Mouse (Mus musculus) midbrain, embryonic 16.5 days (tissue): ENCODE results near the gene Wdr20. TPM values are rescaled to one million over a fixed set of nuclear protein-coding genes. Genes with fewer than 3 reads are reported as not detected.

Experiments used
- ATAC-seq: fragments of 200-750 bp; cut with Nextera tagmentation; 2 replicates; pipeline ENCODE4 v1.8.0; 2017; ENCODE audit warnings: moderate TSS enrichment
- H3K27ac ChIP-seq: fragments of 300-500 bp; sonication (generic); 2 replicates; pipeline ENCODE4 v1.5.1; 2014; ENCODE audit warnings: mild to moderate bottlenecking, low read length, mixed read lengths
- H3K27me3 ChIP-seq: fragments of 300-500 bp; sonication (generic); 2 replicates; pipeline ENCODE4 v1.6.1; 2014; ENCODE audit warnings: low read depth, low read length, mixed read lengths; ENCODE audit not compliant: control insufficient read depth, insufficient read depth
- H3K36me3 ChIP-seq: fragments of 300-500 bp; sonication (generic); 2 replicates; pipeline ENCODE4 v1.6.1; 2014; ENCODE audit warnings: mild to moderate bottlenecking, low read length, moderate library complexity, mixed read lengths; ENCODE audit not compliant: control insufficient read depth, insufficient read depth
- H3K4me1 ChIP-seq: fragments of 300-500 bp; sonication (generic); 2 replicates; pipeline ENCODE4 v1.6.1; 2014; ENCODE audit warnings: mild to moderate bottlenecking, low read length, mixed read lengths; ENCODE audit not compliant: control insufficient read depth, insufficient read depth
- H3K4me2 ChIP-seq: fragments of 300-500 bp; sonication (generic); 2 replicates; pipeline ENCODE4 v1.6.1; 2014; ENCODE audit warnings: mild to moderate bottlenecking, low read length, mixed read lengths
- H3K4me3 ChIP-seq: fragments of 300-500 bp; sonication (generic); 2 replicates; pipeline ENCODE4 v1.5.1; 2014; ENCODE audit warnings: low read depth, mild to moderate bottlenecking, low read length, moderate library complexity, mixed read lengths
- H3K9ac ChIP-seq: fragments of 300-500 bp; sonication (generic); 2 replicates; pipeline ENCODE4 v1.6.1; 2014; ENCODE audit warnings: low read depth, low read length, mixed read lengths
- H3K9me3 ChIP-seq: fragments of 300-500 bp; sonication (generic); replicated peaks from 2 replicates; pipeline ENCODE4 v1.6.1; 2014; ENCODE audit warnings: mild to moderate bottlenecking, low read length, mixed read lengths; ENCODE audit not compliant: control insufficient read depth, poor library complexity, severe bottlenecking
- WGBS: fragments of 180-500 bp; shearing (Covaris S2); extraction: QIAGEN DNeasy Blood & Tissue Kit; methylation state at CpG from one replicate; pipeline ENCODE4 v1.1.7; 2014; 5-methylcytosine and 5-hydroxymethylcytosine counted together
- polyA plus RNA-seq: library from polyadenylated mRNA; unstranded; fragments of >200 nt; fragmentation: Nextera tagmentation; extraction: Ambion mirVana; gene quantifications from 2 replicates; pipeline ENCODE4 v1.2.1, GENCODE M21; 2015

Gene Wdr20
- polyA plus RNA-seq, 1 experiment from 2014 or later: 23.4 TPM

GRCm38 (mm10) chr12:110706337-110707231 is 31.2 kb upstream of the Wdr20 start:
- Histone ChIP-seq H3K27ac (peak overlapping the region; percentile 35; the same call in 1 of the 2 replicates), H3K9me3 (no peaks in the 10 kb centered on the region), H3K36me3 (no peaks in the 10 kb centered on the region), H3K27me3 (no peaks in the 10 kb centered on the region), H3K9ac (peak overlapping the region; percentile 36; the same call in 1 of the 2 replicates), H3K4me3 (peak overlapping the region; percentile 34), H3K4me1 (peaks cover 8% of the 10 kb centered on the region; the same call in 1 of the 2 replicates), H3K4me2 (peak overlapping the region; percentile 65)
- ATAC-seq: peak; percentile 70
- 1% methylated on average over 27 of the region's 27 CpGs for WGBS

- Histone ChIP-seq H3K9me3 (no peaks in the 10 kb centered on the region), H3K4me1 (peaks cover 8% of the 10 kb centered on the region; the same call in 1 of the 2 replicates), H3K9ac (no peak overlapping the region), H3K36me3 (no peaks in the 10 kb centered on the region), H3K27ac (no peak overlapping the region), H3K4me3 (no peak overlapping the region), H3K4me2 (no peak overlapping the region), H3K27me3 (no peaks in the 10 kb centered on the region)
- no peak for ATAC-seq
- WGBS: 90% methylated on average over 7 of the region's 7 CpGs
Measured at GRCm38 (mm10) chr12:110707451-110707850, 30.3 kb upstream of the Wdr20 start.

- 75% methylated on average over 5 of the region's 5 CpGs for WGBS
- no peak for ATAC-seq
- Histone ChIP-seq H3K4me3 (no peak overlapping the region), H3K27ac (no peak overlapping the region), H3K36me3 (no peaks in the 10 kb centered on the region), H3K27me3 (no peaks in the 10 kb centered on the region), H3K4me2 (no peak overlapping the region), H3K9me3 (no peaks in the 10 kb centered on the region), H3K4me1 (peaks cover 8% of the 10 kb centered on the region; the same call in 1 of the 2 replicates), H3K9ac (no peak overlapping the region)
Measured at GRCm38 (mm10) chr12:110711270-110711669, 26.5 kb upstream of the Wdr20 start.

- no peak for ATAC-seq
- 96% methylated on average over 6 of the region's 6 CpGs for WGBS
- Histone ChIP-seq H3K36me3 (no peaks in the 10 kb centered on the region), H3K4me3 (no peak overlapping the region), H3K27me3 (no peaks in the 10 kb centered on the region), H3K27ac (no peak overlapping the region), H3K4me2 (no peak overlapping the region), H3K9ac (no peak overlapping the region), H3K4me1 (no peaks in the 10 kb centered on the region), H3K9me3 (no peaks in the 10 kb centered on the region)
Measured at GRCm38 (mm10) chr12:110713784-110714183, 24.0 kb upstream of the Wdr20 start.

GRCm38 (mm10) chr12:110714215-110714614 is 23.5 kb upstream of the Wdr20 start:
- no peak for ATAC-seq
- 95% methylated on average over 6 of the region's 6 CpGs for WGBS
- no peak overlapping the region for H3K9ac ChIP-seq
- H3K4me2 ChIP-seq: no peak overlapping the region
- no peaks in the 10 kb centered on the region for H3K36me3 ChIP-seq
- no peaks in the 10 kb centered on the region for H3K4me1 ChIP-seq
- H3K4me3 ChIP-seq: no peak overlapping the region
- no peaks in the 10 kb centered on the region for H3K9me3 ChIP-seq
- 0 out of 2 replicates have a peak, but pooled peaks cover 2% of the 10 kb centered on the region for H3K27me3 ChIP-seq
- no peak overlapping the region for H3K27ac ChIP-seq

GRCm38 (mm10) chr12:110716004-110716403 is 21.7 kb upstream of the Wdr20 start:
- no peaks in the 10 kb centered on the region for H3K9me3 ChIP-seq
- 0 out of 2 replicates have a peak, but pooled peaks cover 2% of the 10 kb centered on the region for H3K27me3 ChIP-seq
- no peaks in the 10 kb centered on the region for H3K36me3 ChIP-seq

GRCm38 (mm10) chr12:110725051-110725450 is 12.7 kb upstream of the Wdr20 start:
- H3K4me1 ChIP-seq: no peaks in the 10 kb centered on the region
- H3K9me3 ChIP-seq: no peaks in the 10 kb centered on the region
- no peak for ATAC-seq
- H3K36me3 ChIP-seq: no peaks in the 10 kb centered on the region
- no peak overlapping the region for H3K4me2 ChIP-seq
- no peaks in the 10 kb centered on the region for H3K27me3 ChIP-seq
- H3K27ac ChIP-seq: no peak overlapping the region
- 92% methylated on average over 5 of the region's 5 CpGs for WGBS
- no peak overlapping the region for H3K4me3 ChIP-seq
- no peak overlapping the region for H3K9ac ChIP-seq

More at GRCm38 (mm10) chr12:110716004-110716403, 21.7 kb upstream of the Wdr20 start:
- Histone ChIP-seq H3K27ac (no peak overlapping the region), H3K4me2 (no peak overlapping the region), H3K4me1 (no peaks in the 10 kb centered on the region), H3K9ac (no peak overlapping the region), H3K4me3 (no peak overlapping the region)
- WGBS: 30% methylated on average over 5 of the region's 5 CpGs
- no peak for ATAC-seq

GRCm38 (mm10) chr12:110725489-110725888 is 12.3 kb upstream of the Wdr20 start:
- H3K4me3 ChIP-seq: no peak overlapping the region
- H3K4me1 ChIP-seq: no peaks in the 10 kb centered on the region
- no peak overlapping the region for H3K9ac ChIP-seq
- no peak overlapping the region for H3K27ac ChIP-seq
- no peak overlapping the region for H3K4me2 ChIP-seq
- ATAC-seq: no peak
- no peaks in the 10 kb centered on the region for H3K36me3 ChIP-seq
- H3K9me3 ChIP-seq: no peaks in the 10 kb centered on the region
- WGBS: 87% methylated on average over 5 of the region's 5 CpGs
- H3K27me3 ChIP-seq: no peaks in the 10 kb centered on the region

- Histone ChIP-seq H3K27me3 (no peaks in the 10 kb centered on the region), H3K4me2 (no peak overlapping the region), H3K4me1 (no peaks in the 10 kb centered on the region), H3K36me3 (no peaks in the 10 kb centered on the region), H3K9me3 (no peaks in the 10 kb centered on the region), H3K9ac (no peak overlapping the region), H3K27ac (no peak overlapping the region), H3K4me3 (no peak overlapping the region)
- WGBS: 50% methylated on average over 1 of the region's 1 CpGs
- no peak for ATAC-seq
Measured at GRCm38 (mm10) chr12:110726428-110726827, 11.3 kb upstream of the Wdr20 start.
